Mouse (Mus musculus) spleen, adult 2 months (tissue): Measurements from ENCODE around the gene Ikbip.

Source experiments
- CTCF ChIP-seq: fragments of 200-500 bp; IDR thresholded peaks from 2 replicates; pipeline ENCODE4 v1.5.1; 2011; ENCODE audit warnings: mild to moderate bottlenecking, inconsistent platforms; ENCODE audit not compliant: insufficient read depth, insufficient read length, insufficient replicate concordance; ENCODE audit errors: extremely low read depth
- POLR2A ChIP-seq: fragments of 200-500 bp; IDR thresholded peaks from 2 replicates; pipeline ENCODE4 v1.6.1; 2011; ENCODE audit warnings: low read depth, low read length, inconsistent platforms

GRCm38 (mm10) chr10:91060742-91061141 is 22.0 kb upstream of the Ikbip start:
- TF ChIP-seq CTCF (no peak), POLR2A (no peak)
